Comparison of ENCODE assay signal across 24 mouse cellular contexts in the genomic region with DNA sequence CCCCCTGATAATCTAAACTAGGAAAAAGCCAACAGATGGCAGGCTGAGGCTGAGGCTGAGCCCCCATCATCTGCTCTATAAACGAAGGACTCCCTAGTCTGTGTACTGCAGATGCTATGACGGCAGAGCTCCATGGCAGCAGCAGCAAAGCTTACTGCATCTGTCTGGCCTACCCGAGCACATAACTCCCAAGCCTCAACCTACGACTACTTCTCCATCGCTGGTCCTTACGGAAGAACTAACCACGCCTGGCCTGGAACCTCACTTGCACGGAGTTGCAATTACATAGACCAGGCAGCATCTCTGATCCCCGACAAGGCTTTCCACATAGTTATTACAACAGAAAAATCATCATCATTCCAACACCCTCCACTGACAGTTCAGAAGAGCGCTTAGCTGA. TPM values are rescaled to one million over a fixed set of nuclear protein-coding genes. Genes with fewer than 3 reads are reported as not detected.
DNase-seq lines count a peak whose midpoint lies in the region; ATAC-seq and TF ChIP-seq lines count a peak whose summit lies in the region.
"Had no signal": no experiment of that assay in that cellular context is flagged by ENCODE, and none has a peak within 500 bp of the region (broad histone marks: within the 10 kb centered on the region; RNA-seq: fewer than 3 reads in every experiment).

No protein-coding gene starts in this region.

- no peaks in the 10 kb centered on the region for H3K9me3 ChIP-seq in liver, postnatal 0 days (ENCODE audit: low read length)
- H3K9me3 ChIP-seq: embryonic facial prominence, embryonic 10.5 days; embryonic facial prominence, embryonic 12.5 days; forebrain, embryonic 13.5 days; forebrain, embryonic 15.5 days; G1E had no signal

- no peak for TF ChIP-seq CTCF in liver, postnatal 0 days (IDR thresholded peaks at IDR 0.05; ENCODE audit: low read depth)

- peaks cover 4% of the 10 kb centered on the region for H3K4me1 ChIP-seq in liver, postnatal 0 days (ENCODE audit: insufficient read depth)
- H3K4me1 ChIP-seq: embryonic facial prominence, embryonic 10.5 days; embryonic facial prominence, embryonic 12.5 days; forebrain, embryonic 13.5 days; forebrain, embryonic 15.5 days had no signal

- DNase-seq in frontal cortex, adult 2 months (ENCODE audit: extremely low spot score in 1 of 2, low spot score in 1 of 2), result no peak
- peak; percentile 34 for DNase-seq in CD4-positive, CD25-positive, alpha-beta regulatory T cell, adult 2 months (ENCODE audit: low read depth, low spot score)
- peak; percentile 27 for DNase-seq in brain, adult 2 months (ENCODE audit: low read depth, low spot score)
- DNase-seq in liver, postnatal 0 days, result no peak
- no peak for DNase-seq in layer of hippocampus, postnatal 36 days
- DNase-seq: adrenal gland, adult 8-10 months; adrenal gland, postnatal 14 days; adrenal gland, postnatal 36 days; B cell, adult 2 months; cerebellum, adult 11 months; cerebellum, adult 18-20 months; cerebellum, adult 8-10 months; cerebellum, adult 9-11 months; cerebellum, postnatal 14 days; cerebellum, postnatal 36 days; forebrain, postnatal 0 days had no signal

- ATAC-seq in frontal cortex, adult (ENCODE audit: low TSS enrichment), result peak; percentile 59; the same call in 1 of the 2 replicates
- no peak for ATAC-seq in liver, postnatal 0 days
- ATAC-seq: forebrain, embryonic 13.5 days; forebrain, embryonic 15.5 days; forebrain, postnatal 0 days; Patski had no signal

- H3K4me3 ChIP-seq in liver, postnatal 0 days (ENCODE audit: low read depth, low read length), result no peak overlapping the region
- H3K4me3 ChIP-seq: embryonic facial prominence, embryonic 10.5 days; embryonic facial prominence, embryonic 12.5 days; forebrain, embryonic 13.5 days; forebrain, embryonic 15.5 days had no signal

- TF ChIP-seq EP300 in liver, postnatal 0 days (IDR thresholded peaks at IDR 0.05; ENCODE audit: low read depth), result no peak

- 82% methylated on average over 10 of the region's 10 CpGs for WGBS in liver, postnatal 0 days (ENCODE audit: insufficient replicate concordance)

- H3K27ac ChIP-seq in liver, postnatal 0 days (ENCODE audit: low read depth), result no peak overlapping the region
- H3K27ac ChIP-seq: embryonic facial prominence, embryonic 10.5 days; embryonic facial prominence, embryonic 12.5 days; forebrain, embryonic 13.5 days; forebrain, embryonic 15.5 days had no signal

- no peak overlapping the region for H3K9ac ChIP-seq in liver, postnatal 0 days (replicated peaks)
- H3K9ac ChIP-seq: embryonic facial prominence, embryonic 12.5 days; forebrain, embryonic 13.5 days; forebrain, embryonic 15.5 days; forebrain, postnatal 0 days had no signal

- H3K4me2 ChIP-seq in liver, postnatal 0 days (ENCODE audit: low read depth, low read length), result no peak overlapping the region
- H3K4me2 ChIP-seq: embryonic facial prominence, embryonic 12.5 days; forebrain, embryonic 13.5 days; forebrain, embryonic 15.5 days had no signal

- H3K36me3 ChIP-seq in liver, postnatal 0 days (replicated peaks; ENCODE audit: insufficient read depth, low read length), result peaks cover 49% of the 10 kb centered on the region

- H3K27me3 ChIP-seq in liver, postnatal 0 days (ENCODE audit: insufficient read depth, low read length), result no peaks in the 10 kb centered on the region
- H3K27me3 ChIP-seq: CH12.LX; embryonic facial prominence, embryonic 12.5 days; forebrain, embryonic 13.5 days; forebrain, embryonic 15.5 days; Patski had no signal

RNA-seq across cellular contexts. Expression of a gene that starts 23.5 kb away (rescaled TPM):
- 95.3 and 98.9 TPM in 2 replicates for polyA plus RNA-seq in frontal cortex, adult 2 months (2012; rRNA removed)
- polyA plus RNA-seq in liver, postnatal 0 days (2015; fragmentation: Nextera tagmentation; extraction: Ambion mirVana), result 7.2 and 7.9 TPM in 2 replicates
- 100 to 1,000 TPM in 1 of 2 experiments, 10 to 100 TPM in 1; 97.8 to 114 TPM for total RNA-seq in layer of hippocampus, postnatal 36 days (2021)

Comparison
In these comparisons a context has a peak if more than half of its experiments do, and no peak if none do; other contexts are left out.
1. DNase-seq: peak in CD4-positive, CD25-positive, alpha-beta regulatory T cell, adult 2 months (single experiment) and brain, adult 2 months (single experiment); none in frontal cortex, adult 2 months (0 of 2), liver, postnatal 0 days (single experiment) and layer of hippocampus, postnatal 36 days (0 of 2).
2. RNA of a gene that starts 23.5 kb away (polyA plus RNA-seq): 95.3 to 98.9 TPM in frontal cortex, adult 2 months; 7.2 to 7.9 TPM in liver, postnatal 0 days; every median in the first group is over 10 times any median in the second.